Mouse (Mus musculus) testis, adult 2 months (tissue): ENCODE results near the gene Pdgfd.

Experiments
- CTCF ChIP-seq: fragments of 200-500 bp; IDR thresholded peaks from 2 replicates; pipeline ENCODE4 v1.5.1; 2012; ENCODE audit warnings: low read depth, mild to moderate bottlenecking, inconsistent platforms, low read length, moderate library complexity; ENCODE audit not compliant: control insufficient read depth, insufficient read depth, insufficient replicate concordance
- POLR2A ChIP-seq: fragments of 200-500 bp; IDR thresholded peaks from 2 replicates; pipeline ENCODE4 v1.6.1; 2012; ENCODE audit warnings: low read depth, mild to moderate bottlenecking, inconsistent platforms, low read length, moderate library complexity; ENCODE audit not compliant: control insufficient read depth

- no peak for TF ChIP-seq CTCF
- TF ChIP-seq POLR2A, result no peak
These were observed 25.0 kb downstream of the Pdgfd start for GRCm38 (mm10) chr9:6193352-6193751.
